Mouse (Mus musculus) MEL (cell line): ENCODE data around the gene Senp3. TPM values are rescaled to one million over a fixed set of nuclear protein-coding genes. Genes with fewer than 3 reads are reported as not detected.

Experiments used
- DNase-seq: peaks from one replicate; pipeline ENCODE4 v3.0.0; 2011; ENCODE audit warnings: low read depth, low spot score
- H3K27ac ChIP-seq: 2 replicates; pipeline ENCODE4 v1.5.1; 2012; ENCODE audit warnings: low read depth, mild to moderate bottlenecking, control low read depth, low read length, moderate library complexity; ENCODE audit not compliant: control insufficient read depth
- H3K27me3 ChIP-seq, 2 experiments: fragments of 150-350 bp in 1 of 2; sonication (generic) in 1 of 2; 2 replicates each; pipeline ENCODE4 v1.6.1; 2012; ENCODE audit warnings: low read length in 2 of 2, mild to moderate bottlenecking in 2 of 2, improper control_type of control experiment in 1 of 2, moderate library complexity in 1 of 2; ENCODE audit not compliant: insufficient read depth in 2 of 2, control insufficient read depth in 1 of 2
- H3K36me3 ChIP-seq, 2 experiments: 2 replicates each; pipeline ENCODE4 v1.6.1; 2012 to 2014; ENCODE audit warnings: low read length in 2 of 2, improper control_type of control experiment in 1 of 2, inconsistent platforms in 1 of 2, mild to moderate bottlenecking in 1 of 2; ENCODE audit not compliant: insufficient read depth in 2 of 2, control insufficient read depth in 1 of 2
- H3K4me1 ChIP-seq, 2 experiments: fragments of 150-350 bp in 1 of 2; sonication (generic) in 1 of 2; 2 replicates each; pipeline ENCODE4 v1.6.1; 2012; ENCODE audit warnings: low read length in 2 of 2, improper control_type of control experiment in 1 of 2, mild to moderate bottlenecking in 1 of 2; ENCODE audit not compliant: insufficient read depth in 2 of 2, control insufficient read depth in 1 of 2
- H3K4me3 ChIP-seq, 2 experiments: fragments of 150-350 bp in 1 of 2; sonication (generic) in 1 of 2; 2 replicates each; pipeline ENCODE4 v1.5.1; 2012; ENCODE audit warnings: low read depth in 2 of 2, low read length in 2 of 2, mild to moderate bottlenecking in 2 of 2, moderate library complexity in 2 of 2, control low read depth in 1 of 2, improper control_type of control experiment in 1 of 2; ENCODE audit not compliant: control insufficient read depth in 1 of 2, insufficient read depth in 1 of 2
- H3K79me2 ChIP-seq: 2 replicates; pipeline ENCODE4 v1.6.1; 2012; ENCODE audit warnings: mild to moderate bottlenecking, low read length, moderate library complexity; ENCODE audit not compliant: control insufficient read depth, poor library complexity, insufficient read depth
- H3K9ac ChIP-seq: 2 replicates; pipeline ENCODE4 v1.6.1; 2012; ENCODE audit warnings: low read depth, mild to moderate bottlenecking, control low read depth, low read length, moderate library complexity; ENCODE audit not compliant: control insufficient read depth, poor library complexity, severe bottlenecking
- H3K9me3 ChIP-seq: fragments of 150-350 bp; sonication (generic); replicated peaks from 2 replicates; pipeline ENCODE4 v1.6.1; 2012; ENCODE audit warnings: mild to moderate bottlenecking, low read length, improper control_type of control experiment, moderate library complexity; ENCODE audit not compliant: insufficient read depth
- BHLHE40 ChIP-seq: IDR thresholded peaks from 2 replicates; pipeline ENCODE4 v1.6.1; 2012; ENCODE audit warnings: low read depth, mild to moderate bottlenecking, inconsistent platforms, low read length, improper control_type of control experiment, borderline replicate concordance
- CHD1 ChIP-seq: IDR thresholded peaks from 2 replicates; pipeline ENCODE4 v1.6.1; 2012; ENCODE audit warnings: low read depth, mild to moderate bottlenecking, inconsistent platforms, low read length, improper control_type of control experiment
- CHD2 ChIP-seq: IDR thresholded peaks from 2 replicates; pipeline ENCODE4 v1.6.1; 2011; ENCODE audit warnings: low read length, improper control_type of control experiment
- E2F4 ChIP-seq: IDR thresholded peaks from 2 replicates; pipeline ENCODE4 v1.6.1; 2011; ENCODE audit warnings: low read depth, low read length, improper control_type of control experiment, borderline replicate concordance
- EP300 ChIP-seq, 2 experiments: IDR thresholded peaks; 2 replicates each; pipeline ENCODE4 v1.6.1; 2011; ENCODE audit warnings: improper control_type of control experiment in 2 of 2, low read length in 2 of 2, low read depth in 1 of 2, mild to moderate bottlenecking in 1 of 2
- ETS1 ChIP-seq: IDR thresholded peaks from 2 replicates; pipeline ENCODE4 v1.6.1; 2012; ENCODE audit warnings: low read depth, mild to moderate bottlenecking, inconsistent platforms, low read length, improper control_type of control experiment, moderate library complexity
- GABPA ChIP-seq: IDR thresholded peaks from 2 replicates; pipeline ENCODE4 v1.6.1; 2012; ENCODE audit warnings: low read depth, mild to moderate bottlenecking, inconsistent platforms, low read length, improper control_type of control experiment, moderate library complexity
- HCFC1 ChIP-seq: IDR thresholded peaks from 2 replicates; pipeline ENCODE4 v1.6.1; 2012; ENCODE audit warnings: low read depth, mild to moderate bottlenecking, inconsistent platforms, low read length, improper control_type of control experiment, moderate library complexity
- JUND ChIP-seq: IDR thresholded peaks from 2 replicates; pipeline ENCODE4 v1.6.1; 2011; ENCODE audit warnings: low read depth, mild to moderate bottlenecking, improper control_type of control experiment, low read length
- KAT2A ChIP-seq: conservative IDR thresholded peaks from 2 replicates; pipeline ENCODE4 v1.6.1; 2012; ENCODE audit warnings: low read depth, low read length, improper control_type of control experiment, inconsistent platforms
- MAFK ChIP-seq: IDR thresholded peaks from 2 replicates; pipeline ENCODE4 v1.6.1; 2011; ENCODE audit warnings: low read depth, mild to moderate bottlenecking, low read length, improper control_type of control experiment, borderline replicate concordance
- MAX ChIP-seq: IDR thresholded peaks from 2 replicates; pipeline ENCODE4 v1.6.1; 2011; ENCODE audit warnings: low read length, improper control_type of control experiment
- MAZ ChIP-seq: IDR thresholded peaks from 2 replicates; pipeline ENCODE4 v1.6.1; 2012; ENCODE audit warnings: low read depth, mild to moderate bottlenecking, inconsistent platforms, low read length, improper control_type of control experiment
- MEF2A ChIP-seq: IDR thresholded peaks from 2 replicates; pipeline ENCODE4 v1.6.1; 2014; ENCODE audit warnings: low read depth, mild to moderate bottlenecking, inconsistent platforms, low read length, improper control_type of control experiment; ENCODE audit not compliant: poor library complexity, insufficient replicate concordance, severe bottlenecking; ENCODE audit errors: extremely low read depth
- MXI1 ChIP-seq: IDR thresholded peaks from 2 replicates; pipeline ENCODE4 v1.6.1; 2011; ENCODE audit warnings: mild to moderate bottlenecking, low read depth, low read length, improper control_type of control experiment
- MYB ChIP-seq: IDR thresholded peaks from 2 replicates; pipeline ENCODE4 v1.6.1; 2011; ENCODE audit warnings: mild to moderate bottlenecking, low read depth, low read length, improper control_type of control experiment
- MYC ChIP-seq: IDR thresholded peaks from 2 replicates; pipeline ENCODE4 v1.6.1; 2011; ENCODE audit warnings: low read depth, mild to moderate bottlenecking, low read length, improper control_type of control experiment, moderate library complexity
- NELFE ChIP-seq: IDR thresholded peaks from 2 replicates; pipeline ENCODE4 v1.6.1; 2011; ENCODE audit warnings: low read depth, low read length, improper control_type of control experiment
- NRF1 ChIP-seq: IDR thresholded peaks from 2 replicates; pipeline ENCODE4 v1.6.1; 2014; ENCODE audit warnings: low read depth, mild to moderate bottlenecking, inconsistent platforms, low read length, improper control_type of control experiment, moderate library complexity; ENCODE audit not compliant: poor library complexity, insufficient read depth, severe bottlenecking
- POLR2A ChIP-seq, 2 experiments: IDR thresholded peaks; 2 replicates each; pipeline ENCODE4 v1.6.1; 2011 to 2012; ENCODE audit warnings: low read length in 2 of 2, mild to moderate bottlenecking in 2 of 2, control low read depth in 1 of 2, improper control_type of control experiment in 1 of 2, low read depth in 1 of 2, moderate library complexity in 1 of 2; ENCODE audit not compliant: control insufficient read depth in 1 of 2, insufficient read depth in 1 of 2, poor library complexity in 1 of 2
- POLR2AphosphoS2 ChIP-seq: IDR thresholded peaks from 2 replicates; pipeline ENCODE4 v1.6.1; 2011; ENCODE audit warnings: low read length, improper control_type of control experiment
- POLR2AphosphoS5 ChIP-seq: IDR thresholded peaks from 2 replicates; pipeline ENCODE4 v1.6.1; 2012; ENCODE audit warnings: low read depth, borderline replicate concordance, mild to moderate bottlenecking, inconsistent platforms, low read length, moderate library complexity, mixed read lengths
- RAD21 ChIP-seq: IDR thresholded peaks from 2 replicates; pipeline ENCODE4 v1.6.1; 2011; ENCODE audit warnings: mild to moderate bottlenecking, low read depth, low read length, improper control_type of control experiment
- RCOR1 ChIP-seq: IDR thresholded peaks from 2 replicates; pipeline ENCODE4 v1.6.1; 2012; ENCODE audit warnings: low read depth, mild to moderate bottlenecking, inconsistent platforms, low read length, improper control_type of control experiment
- SIN3A ChIP-seq: IDR thresholded peaks from 2 replicates; pipeline ENCODE4 v1.6.1; 2012; ENCODE audit warnings: low read length, improper control_type of control experiment, inconsistent platforms
- SMC3 ChIP-seq: IDR thresholded peaks from 2 replicates; pipeline ENCODE4 v1.6.1; 2011; ENCODE audit warnings: low read depth, low read length, improper control_type of control experiment
- TAL1 ChIP-seq: IDR thresholded peaks from 2 replicates; pipeline ENCODE4 v1.6.1; 2012; ENCODE audit warnings: mild to moderate bottlenecking, inconsistent platforms, low read length, moderate library complexity, mixed read lengths
- TBP ChIP-seq: IDR thresholded peaks from 2 replicates; pipeline ENCODE4 v1.8.0; 2011; ENCODE audit warnings: low read depth, low read length, improper control_type of control experiment
- TCF12 ChIP-seq: IDR thresholded peaks from 2 replicates; pipeline ENCODE4 v1.6.1; 2014; ENCODE audit warnings: low read depth, mild to moderate bottlenecking, inconsistent platforms, low read length, improper control_type of control experiment, moderate library complexity
- UBTF ChIP-seq: IDR thresholded peaks from 2 replicates; pipeline ENCODE4 v1.6.1; 2012; ENCODE audit warnings: low read depth, mild to moderate bottlenecking, inconsistent platforms, low read length, improper control_type of control experiment, moderate library complexity, borderline replicate concordance; ENCODE audit not compliant: insufficient read depth
- USF2 ChIP-seq, 2 experiments: IDR thresholded peaks; 2 replicates each; pipeline ENCODE4 v1.6.1; 2011 to 2012; ENCODE audit warnings: improper control_type of control experiment in 2 of 2, low read length in 2 of 2, borderline replicate concordance in 1 of 2, inconsistent platforms in 1 of 2, low read depth in 1 of 2, mild to moderate bottlenecking in 1 of 2; ENCODE audit not compliant: insufficient read depth in 1 of 2
- ZC3H11A ChIP-seq: IDR thresholded peaks from 2 replicates; pipeline ENCODE4 v1.6.1; 2012; ENCODE audit warnings: low read depth, mild to moderate bottlenecking, inconsistent platforms, low read length, improper control_type of control experiment
- ZKSCAN1 ChIP-seq: IDR thresholded peaks from 2 replicates; pipeline ENCODE4 v1.6.1; 2012; ENCODE audit warnings: low read depth, mild to moderate bottlenecking, inconsistent platforms, low read length, improper control_type of control experiment, moderate library complexity
- ZMIZ1 ChIP-seq: IDR thresholded peaks from 2 replicates; pipeline ENCODE4 v1.6.1; 2012; ENCODE audit warnings: low read depth, mild to moderate bottlenecking, inconsistent platforms, low read length, improper control_type of control experiment, moderate library complexity
- ZNF384 ChIP-seq: IDR thresholded peaks from 2 replicates; pipeline ENCODE4 v1.6.1; 2012; ENCODE audit warnings: low read depth, mild to moderate bottlenecking, inconsistent platforms, low read length, improper control_type of control experiment
- polyA plus RNA-seq, 2 experiments: library from polyadenylated mRNA; stranded (reverse) in 1 of 2; unstranded in 1 of 2; fragments of >175 nt in 1 of 2; fragments of >200 nt in 1 of 2; gene quantifications; 2 replicates each; pipeline versions ENCODE4 v1.2.1 to v1.2.4; 2012; ENCODE audit warnings: low replicate concordance in 2 of 2, low read depth in 1 of 2; ENCODE audit not compliant: insufficient read length in 2 of 2, insufficient read depth in 1 of 2, missing spikeins in 1 of 2
- total RNA-seq: library from RNA; depleted of rRNA; stranded (reverse); fragments of 300-350 nt; gene quantifications from 2 replicates; pipeline ENCODE4 v1.2.3, GENCODE M21; 2012

Gene Senp3
- total and polyA plus RNA-seq, 3 experiments, result 147 to 890 (median 171) TPM

DNA sequence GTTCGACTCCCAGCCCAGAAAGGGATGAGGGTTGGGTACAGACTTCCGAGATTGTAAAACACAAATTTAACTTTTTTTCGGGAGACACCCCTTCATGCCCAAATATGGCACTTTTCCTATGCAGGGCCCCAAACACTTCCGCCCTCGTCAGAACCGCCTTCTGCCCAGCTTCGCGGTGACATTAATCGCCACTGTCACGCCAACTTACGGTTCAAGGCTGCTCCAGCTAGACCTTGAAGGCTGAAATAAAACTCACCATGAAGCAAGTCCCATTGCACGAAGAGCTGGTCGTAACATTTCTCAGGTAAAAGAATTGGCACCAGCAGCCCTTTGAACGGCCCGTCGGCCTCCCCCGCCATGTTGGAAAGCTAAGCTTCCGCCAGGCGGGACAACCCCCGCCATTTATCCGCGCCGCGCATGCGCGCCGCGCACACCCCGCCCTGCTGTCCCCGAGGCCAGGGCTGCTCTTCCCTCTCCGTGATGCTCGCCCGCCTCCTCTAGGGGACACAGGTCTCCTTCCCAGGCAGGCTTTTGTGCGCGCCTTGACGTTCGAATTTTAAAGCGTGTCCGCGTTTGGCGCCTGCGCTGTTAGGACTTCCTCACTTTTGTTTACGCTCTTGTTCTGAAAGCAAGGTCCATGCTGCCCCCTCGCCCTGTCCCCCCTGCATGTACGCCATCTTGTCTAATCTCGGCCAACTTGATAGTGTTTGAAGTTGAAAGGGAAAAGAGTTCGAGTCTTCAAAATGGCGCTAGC, 19.5 kb downstream of the Senp3 start, which contains the start of gene Mpdu1:
Gene Mpdu1 (minus strand): TSS at position 430 of the 754 bp plus-strand sequence.
- H3K79me2 ChIP-seq, result peaks cover 8% of the 10 kb centered on the region
- H3K36me3 ChIP-seq, result peaks cover 0 to 15% of the 10 kb centered on the region in 2 experiments; a peak in 2 of 4 replicates
- peaks cover 4 to 19% of the 10 kb centered on the region in 2 experiments for H3K4me1 ChIP-seq
- H3K9me3 ChIP-seq, result no peaks in the 10 kb centered on the region
- H3K27me3 ChIP-seq, result no peaks in the 10 kb centered on the region
- peak within 1 kb of the TSS; percentile 63 to 78 for H3K4me3 ChIP-seq
- DNase-seq, result peak; percentile 99
- H3K27ac ChIP-seq, result peak within 1 kb of the TSS; percentile 96
- peak within 1 kb of the TSS; percentile 85 for H3K9ac ChIP-seq
- no peak for TF ChIP-seq JUND
- TF ChIP-seq POLR2AphosphoS5, result peak; percentile 75; the same call in 1 of the 2 replicates
- TF ChIP-seq MYB, result no peak
- TF ChIP-seq HCFC1, result peak; percentile 86
- peak; percentile 94 for TF ChIP-seq TBP
- no peak for TF ChIP-seq MEF2A
- TF ChIP-seq UBTF, result 0 out of 2 replicates have a peak, but pooled peaks have one; percentile 25
- peak; percentile 67; the same call in 1 of the 2 replicates for TF ChIP-seq TCF12
- TF ChIP-seq E2F4, result peak; percentile 84
- TF ChIP-seq MAZ, result peak; percentile 60
- peak; percentile 81 for TF ChIP-seq MAX
- no peak for TF ChIP-seq MAFK
- TF ChIP-seq NELFE, result peak; percentile 82
- peak; percentile 93 for TF ChIP-seq POLR2AphosphoS2
- no peak for TF ChIP-seq USF2 (IDR thresholded peaks at IDR 0.05; ENCODE audit: borderline replicate concordance in 1 of 2, insufficient read depth in 1 of 2, low read depth in 1 of 2, low read length in 2 of 2)
- peak; percentile 63 for TF ChIP-seq KAT2A
- TF ChIP-seq EP300 (IDR thresholded peaks at IDR 0.05; ENCODE audit: low read depth in 1 of 2, low read length in 2 of 2), result no peak
- TF ChIP-seq ZC3H11A, result no peak
- TF ChIP-seq ZKSCAN1, result no peak
- no peak; the same call in 1 of the 2 replicates for TF ChIP-seq RCOR1
- TF ChIP-seq MYC, result peak; percentile 81
- TF ChIP-seq GABPA, result no peak
- 0 out of 2 replicates have a peak, but pooled peaks have one; percentile 9 for TF ChIP-seq SMC3
- TF ChIP-seq ETS1, result peak; percentile 37; the same call in 1 of the 2 replicates
- TF ChIP-seq CHD2, result no peak
- TF ChIP-seq TAL1, result no peak
- TF ChIP-seq MXI1, result peak; percentile 71
- peak; percentile 93 to 97 for TF ChIP-seq POLR2A (IDR thresholded peaks at IDR 0.05; ENCODE audit: control insufficient read depth in 1 of 2, insufficient read depth in 1 of 2, low read depth in 1 of 2, low read length in 2 of 2, poor library complexity in 1 of 2)
- no peak for TF ChIP-seq CHD1
- peak; percentile 76; the same call in 1 of the 2 replicates for TF ChIP-seq ZMIZ1
- no peak for TF ChIP-seq RAD21
- TF ChIP-seq NRF1, result peak; percentile 98
- peak; percentile 72 for TF ChIP-seq ZNF384
- TF ChIP-seq BHLHE40, result no peak
- peak; percentile 90 for TF ChIP-seq SIN3A
